Mouse (Mus musculus) CH12.LX (cell line): ENCODE data around the gene Arpc1a. TPM values are rescaled to one million over a fixed set of nuclear protein-coding genes. Genes with fewer than 3 reads are reported as not detected.
"Not testable (repeated sequence)": the region's sequence is repeated elsewhere in the genome, so short reads cannot be mapped to it uniquely, and the experiment has no call there.

Experiments
- DNase-seq: peaks from one replicate; pipeline ENCODE4 v3.0.0-alpha.2; 2013; ENCODE audit errors: extremely low read depth
- H3K27ac ChIP-seq: 2 replicates; pipeline ENCODE4 v1.5.1; 2012; ENCODE audit warnings: low read depth, mild to moderate bottlenecking, control low read depth, moderate library complexity; ENCODE audit not compliant: insufficient read depth
- H3K27me3 ChIP-seq: replicated peaks from 2 replicates; pipeline ENCODE3; 2012; ENCODE audit warnings: inconsistent platforms
- H3K36me3 ChIP-seq, 2 experiments: replicated peaks in 1 of 2; 2 replicates each; pipeline versions ENCODE3 to v1.6.1; 2012; ENCODE audit warnings: inconsistent platforms in 1 of 2, low read length in 1 of 2, mild to moderate bottlenecking in 1 of 2, mixed read lengths in 1 of 2, moderate library complexity in 1 of 2; ENCODE audit not compliant: control insufficient read depth in 1 of 2, insufficient read depth in 1 of 2
- H3K4me1 ChIP-seq, 2 experiments: 2 replicates each; pipeline ENCODE4 v1.6.1; 2012; ENCODE audit warnings: inconsistent platforms in 1 of 2, moderate library complexity in 1 of 2; ENCODE audit not compliant: insufficient read depth in 2 of 2, control insufficient read depth in 1 of 2
- H3K4me2 ChIP-seq: 2 replicates; pipeline ENCODE4 v1.6.1; 2012; ENCODE audit warnings: low read depth, mild to moderate bottlenecking, control low read depth; ENCODE audit not compliant: poor library complexity, insufficient read depth, severe bottlenecking
- H3K4me3 ChIP-seq, 3 experiments: fragments of 150-350 bp in 1 of 3; sonication (generic) in 1 of 3; replicated peaks in 1 of 3; 2 replicates each; pipeline versions ENCODE3 to v1.5.1; 2011 to 2012; ENCODE audit warnings: low read depth in 2 of 3, low read length in 2 of 3, mild to moderate bottlenecking in 2 of 3, moderate library complexity in 2 of 3, control low read depth in 1 of 3, improper control_type of control experiment in 1 of 3, inconsistent platforms in 1 of 3, mixed read lengths in 1 of 3; ENCODE audit not compliant: poor library complexity in 1 of 3
- H3K79me2 ChIP-seq: replicated peaks from 2 replicates; pipeline ENCODE4 v1.6.1; 2012; ENCODE audit warnings: mild to moderate bottlenecking, moderate library complexity; ENCODE audit not compliant: control insufficient read depth, poor library complexity, insufficient read depth, severe bottlenecking; ENCODE audit errors: extremely low read depth
- H3K9ac ChIP-seq: 2 replicates; pipeline ENCODE4 v1.6.1; 2012; ENCODE audit warnings: low read depth, mild to moderate bottlenecking, control low read depth, moderate library complexity; ENCODE audit not compliant: insufficient read depth
- H3K9me3 ChIP-seq: replicated peaks from 2 replicates; pipeline ENCODE3; 2012; ENCODE audit warnings: low read length, inconsistent platforms, mixed read lengths
- BHLHE40 ChIP-seq: IDR thresholded peaks from 2 replicates; pipeline ENCODE4 v1.6.1; 2011; ENCODE audit warnings: mild to moderate bottlenecking, low read depth, low read length, improper control_type of control experiment
- CHD1 ChIP-seq: IDR thresholded peaks from 2 replicates; pipeline ENCODE4 v1.6.1; 2012; ENCODE audit warnings: low read depth, low read length, improper control_type of control experiment, inconsistent platforms
- CHD2 ChIP-seq: IDR thresholded peaks from 2 replicates; pipeline ENCODE4 v1.6.1; 2011; ENCODE audit warnings: low read length, improper control_type of control experiment
- E2F4 ChIP-seq: IDR thresholded peaks from 2 replicates; pipeline ENCODE4 v1.6.1; 2011; ENCODE audit warnings: low read depth, low read length, improper control_type of control experiment; ENCODE audit not compliant: insufficient replicate concordance
- GABPA ChIP-seq: IDR thresholded peaks from 2 replicates; pipeline ENCODE4 v1.6.1; 2012; ENCODE audit warnings: low read depth, low read length, improper control_type of control experiment, inconsistent platforms; ENCODE audit not compliant: insufficient replicate concordance
- IRF4 ChIP-seq: IDR thresholded peaks from 2 replicates; pipeline ENCODE4 v1.6.1; 2014; ENCODE audit warnings: low read depth, mild to moderate bottlenecking, inconsistent platforms, low read length, improper control_type of control experiment
- JUN ChIP-seq: IDR thresholded peaks from 2 replicates; pipeline ENCODE4 v1.6.1; 2011; ENCODE audit warnings: low read depth, mild to moderate bottlenecking, low read length, improper control_type of control experiment, moderate library complexity; ENCODE audit not compliant: insufficient read depth
- JUND ChIP-seq: conservative IDR thresholded peaks from 2 replicates; pipeline ENCODE4 v1.6.1; 2011; ENCODE audit warnings: low read depth, low read length, improper control_type of control experiment
- MAFK ChIP-seq: IDR thresholded peaks from 2 replicates; pipeline ENCODE4 v1.6.1; 2011; ENCODE audit warnings: low read length, improper control_type of control experiment; ENCODE audit not compliant: insufficient replicate concordance
- MAX ChIP-seq: IDR thresholded peaks from 2 replicates; pipeline ENCODE4 v1.6.1; 2011; ENCODE audit warnings: low read length, improper control_type of control experiment
- MAZ ChIP-seq: IDR thresholded peaks from 2 replicates; pipeline ENCODE4 v1.6.1; 2012; ENCODE audit warnings: low read depth, mild to moderate bottlenecking, inconsistent platforms, low read length, improper control_type of control experiment, moderate library complexity
- MEF2A ChIP-seq: IDR thresholded peaks from 2 replicates; pipeline ENCODE4 v1.6.1; 2014; ENCODE audit warnings: low read depth, mild to moderate bottlenecking, inconsistent platforms, low read length, improper control_type of control experiment, borderline replicate concordance
- MYC ChIP-seq: IDR thresholded peaks from 2 replicates; pipeline ENCODE4 v1.6.1; 2011; ENCODE audit warnings: low read depth, mild to moderate bottlenecking, improper control_type of control experiment, low read length
- NELFE ChIP-seq: IDR thresholded peaks from 2 replicates; pipeline ENCODE4 v1.6.1; 2011; ENCODE audit warnings: low read depth, low read length, improper control_type of control experiment
- POLR2A ChIP-seq: IDR thresholded peaks from 2 replicates; pipeline ENCODE4 v1.6.1; 2011; ENCODE audit warnings: low read depth, mild to moderate bottlenecking, improper control_type of control experiment, low read length
- POLR2AphosphoS2 ChIP-seq: IDR thresholded peaks from 2 replicates; pipeline ENCODE4 v1.6.1; 2011; ENCODE audit warnings: low read depth, low read length, improper control_type of control experiment
- UBTF ChIP-seq: IDR thresholded peaks from 2 replicates; pipeline ENCODE4 v1.6.1; 2012; ENCODE audit warnings: low read depth, mild to moderate bottlenecking, inconsistent platforms, low read length, improper control_type of control experiment, moderate library complexity
- dilution Hi-C: fragments of 300-500 bp; cut with MboI; formaldehyde crosslinking; loops from 2 replicates; pipeline ENCODE4 v1.14.3; 2020; ENCODE audit warnings: low sequenced_read_pairs; ENCODE audit not compliant: extremely low pct_unique_long_range_greater_than_20kb, extremely low pct_ligation_motif_present
- in situ Hi-C: fragments of 300-500 bp; cut with MboI; formaldehyde crosslinking; loops from 3 replicates; pipeline ENCODE4 v1.14.3; 2019; ENCODE audit warnings: low sequenced_read_pairs, low pct_ligation_motif_present, low pct_unique_long_range_greater_than_20kb, mixed read lengths
- polyA plus RNA-seq: library from polyadenylated mRNA; unstranded; fragments of >175 nt; gene quantifications from 2 replicates; pipeline ENCODE4 v1.2.1, GENCODE M21; 2012; ENCODE audit warnings: low read depth; ENCODE audit not compliant: insufficient read length
- total RNA-seq, 2 experiments: library from RNA; depleted of rRNA; stranded (reverse); fragments of 300-350 nt in 1 of 2; fragments of >200 nt in 1 of 2; gene quantifications; 2 replicates each; pipeline ENCODE4 v1.2.3; 2012 to 2014

Gene Arpc1a
- total and polyA plus RNA-seq, 3 experiments, result 59.2 to 83.2 (median 59.5) TPM

GRCm38 (mm10) chr5:145129124-145129523 is 45.5 kb downstream of the Arpc1a start:
- H3K79me2 ChIP-seq, result no peaks in the 10 kb centered on the region
- H3K27ac ChIP-seq, result no peak overlapping the region
- dilution Hi-C loops, result no loop called here
- no peak overlapping the region for H3K9ac ChIP-seq
- H3K4me2 ChIP-seq, result no peak overlapping the region
- in situ Hi-C loops, result no loop called here
- H3K4me3 ChIP-seq, result no peak overlapping the region
- no peaks in the 10 kb centered on the region for H3K4me1 ChIP-seq
- H3K27me3 ChIP-seq, result no peaks in the 10 kb centered on the region
- no peak for DNase-seq
- TF ChIP-seq CHD2 (no peak), E2F4 (no peak), JUN (no peak), POLR2A (peak; percentile 30; the same call in 1 of the 2 replicates), NELFE (no peak), POLR2AphosphoS2 (peak; percentile 13; the same call in 1 of the 2 replicates), MAFK (no peak)
- H3K9me3 ChIP-seq, result no peaks in the 10 kb centered on the region
- H3K36me3 ChIP-seq, result peaks cover 92 to 95% of the 10 kb centered on the region in 2 experiments

DNA sequence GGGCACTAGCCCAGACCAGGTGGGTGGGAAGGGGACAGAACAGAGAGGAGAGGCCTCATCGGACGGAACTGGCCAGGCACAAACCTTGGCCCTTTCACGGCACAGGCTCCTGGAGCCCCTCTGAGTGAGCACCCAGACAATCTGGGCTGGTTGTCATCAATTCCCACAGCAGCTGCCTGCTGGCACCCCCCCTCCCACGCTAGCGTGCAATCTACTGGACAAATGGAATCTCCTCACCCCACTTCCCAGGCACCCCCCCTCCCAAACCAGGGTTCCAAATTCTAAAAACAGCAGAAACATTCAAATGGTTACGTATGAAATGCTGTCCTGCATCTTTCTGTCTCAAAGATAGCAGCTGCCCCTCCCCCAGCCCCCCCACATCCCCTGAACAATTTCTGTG is 46.1 kb downstream of the Arpc1a start:
- H3K4me2 ChIP-seq, in situ Hi-C loops, H3K9me3 ChIP-seq, H3K27me3 ChIP-seq, H3K4me3 ChIP-seq, dilution Hi-C loops, DNase-seq, H3K9ac ChIP-seq, H3K27ac ChIP-seq, H3K4me1 ChIP-seq, H3K79me2 ChIP-seq: not testable (repeated sequence)
- H3K36me3 ChIP-seq, result peaks cover 92 to 95% of the 10 kb centered on the region in 2 experiments

DNA sequence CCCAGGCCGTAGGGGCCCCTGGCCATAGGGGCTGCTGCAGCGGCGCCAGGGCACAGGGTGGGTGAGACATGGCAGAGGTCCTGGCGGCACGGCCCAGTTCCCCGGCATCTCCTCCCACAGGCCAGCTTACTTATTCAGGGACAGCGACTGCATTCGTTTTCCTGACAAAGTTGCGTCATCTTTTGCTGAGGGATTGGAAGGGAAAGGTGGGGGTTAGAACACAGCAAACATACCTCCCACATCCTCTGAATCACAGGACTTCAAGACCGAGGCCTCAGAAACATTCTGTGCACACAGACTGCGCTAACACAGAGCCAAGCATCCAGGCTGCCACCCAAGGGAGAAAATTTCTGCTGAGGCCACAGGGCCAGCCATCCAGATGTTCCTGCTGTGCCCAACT is 46.6 kb downstream of the Arpc1a start:
- Histone ChIP-seq H3K4me1 (no peaks in the 10 kb centered on the region), H3K9me3 (no peaks in the 10 kb centered on the region), H3K9ac (no peak overlapping the region), H3K27ac (no peak overlapping the region), H3K27me3 (no peaks in the 10 kb centered on the region), H3K79me2 (no peaks in the 10 kb centered on the region), H3K4me2 (no peak overlapping the region), H3K4me3 (no peak overlapping the region), H3K36me3 (peaks cover 92 to 95% of the 10 kb centered on the region in 2 experiments)
- TF ChIP-seq GABPA (no peak), CHD1 (no peak), POLR2AphosphoS2 (no peak), BHLHE40 (no peak), MYC (no peak), JUN (no peak), MAX (no peak), MEF2A (no peak), UBTF (no peak), JUND (no peak), IRF4 (no peak), MAZ (no peak), POLR2A (no peak)
- dilution Hi-C loops (no loop called here), in situ Hi-C loops (no loop called here)
- no peak for DNase-seq
